Mouse (Mus musculus) ES-E14 (cell line): ENCODE measurements at regions not wholly inside any gene's neighbourhood (a gene's known extent, or its start where the extent isn't known, plus 50 kb on each side); places are given as distances from the start of the nearest gene placed in this dataset.

Experiments used
- DNase-seq: peaks from one replicate; pipeline ENCODE4 v3.0.0-alpha.2; 2013; ENCODE audit warnings: low read depth, low spot score
- H3K27ac ChIP-seq: 2 replicates; pipeline ENCODE4 v1.5.1; 2012; ENCODE audit warnings: low read depth, mild to moderate bottlenecking, low read length, moderate library complexity, mixed read lengths; ENCODE audit not compliant: poor library complexity, insufficient read depth, severe bottlenecking
- H3K36me3 ChIP-seq: 2 replicates; pipeline ENCODE4 v1.6.1; 2012; ENCODE audit warnings: mild to moderate bottlenecking, low read length, moderate library complexity, mixed read lengths; ENCODE audit not compliant: control insufficient read depth, poor library complexity, insufficient read depth, severe bottlenecking
- H3K4me1 ChIP-seq, 2 experiments: fragments of 150-350 bp in 1 of 2; sonication (generic) in 1 of 2; 2 replicates each; pipeline ENCODE4 v1.6.1; 2012; ENCODE audit warnings: low read length in 2 of 2, mild to moderate bottlenecking in 1 of 2, mixed read lengths in 1 of 2; ENCODE audit not compliant: control insufficient read depth in 2 of 2, insufficient read depth in 2 of 2, poor library complexity in 1 of 2
- H3K4me3 ChIP-seq, 2 experiments: fragments of 150-350 bp in 1 of 2; sonication (generic) in 1 of 2; 2 replicates each; pipeline ENCODE4 v1.5.1; 2012; ENCODE audit warnings: low read length in 2 of 2, low read depth in 1 of 2, mild to moderate bottlenecking in 1 of 2, mixed read lengths in 1 of 2; ENCODE audit not compliant: insufficient read depth in 1 of 2, poor library complexity in 1 of 2, severe bottlenecking in 1 of 2
- H3K9ac ChIP-seq: 2 replicates; pipeline ENCODE4 v1.6.1; 2012; ENCODE audit warnings: low read depth, mild to moderate bottlenecking, low read length, mixed read lengths; ENCODE audit not compliant: poor library complexity, insufficient read depth, severe bottlenecking
- H3K9me3 ChIP-seq: fragments of 150-350 bp; sonication (generic); 2 replicates; pipeline ENCODE4 v1.6.1; 2012; ENCODE audit warnings: low read depth, mild to moderate bottlenecking, low read length; ENCODE audit not compliant: control insufficient read depth, insufficient read depth
- CHD2 ChIP-seq: IDR thresholded peaks from 2 replicates; pipeline ENCODE4 v1.6.1; 2014; ENCODE audit warnings: mild to moderate bottlenecking, low read depth, low read length, inconsistent platforms
- HCFC1 ChIP-seq: IDR thresholded peaks from 2 replicates; pipeline ENCODE4 v1.6.1; 2012; ENCODE audit warnings: low read length, inconsistent platforms, borderline replicate concordance; ENCODE audit not compliant: insufficient read depth
- MAFK ChIP-seq: IDR thresholded peaks from 2 replicates; pipeline ENCODE4 v1.6.1; 2014; ENCODE audit warnings: mild to moderate bottlenecking, low read depth, low read length, inconsistent platforms; ENCODE audit not compliant: insufficient read depth
- ZC3H11A ChIP-seq: IDR thresholded peaks from 2 replicates; pipeline ENCODE4 v1.6.1; 2012; ENCODE audit warnings: low read depth, mild to moderate bottlenecking, inconsistent platforms, low read length, borderline replicate concordance
- ZNF384 ChIP-seq: IDR thresholded peaks from 2 replicates; pipeline ENCODE4 v1.6.1; 2012; ENCODE audit warnings: low read depth, low read length, inconsistent platforms
- in situ Hi-C, 2 experiments: fragments of 600-800 bp; cut with MboI; formaldehyde crosslinking; loops; one replicate each; pipeline ENCODE4 v1.15.1; 2025; ENCODE audit warnings: low sequenced_read_pairs in 2 of 2, inconsistent platforms in 1 of 2; ENCODE audit not compliant: unreplicated experiment in 2 of 2

- H3K27ac ChIP-seq, result no peak overlapping the region
- TF ChIP-seq ZC3H11A (no peak), HCFC1 (no peak), ZNF384 (no peak), CHD2 (no peak), MAFK (no peak)
- in situ Hi-C loops, result no loop called here
- no peak overlapping the region for H3K9ac ChIP-seq
- no peaks in the 10 kb centered on the region for H3K9me3 ChIP-seq
- no peak for DNase-seq
- no peak overlapping the region for H3K4me3 ChIP-seq
- no peaks in the 10 kb centered on the region for H3K36me3 ChIP-seq
- H3K4me1 ChIP-seq, result no peaks in the 10 kb centered on the region
These were observed 182.6 kb upstream of the Cd180 start for GRCm38 (mm10) chr13:102510733-102511279.

DNA sequence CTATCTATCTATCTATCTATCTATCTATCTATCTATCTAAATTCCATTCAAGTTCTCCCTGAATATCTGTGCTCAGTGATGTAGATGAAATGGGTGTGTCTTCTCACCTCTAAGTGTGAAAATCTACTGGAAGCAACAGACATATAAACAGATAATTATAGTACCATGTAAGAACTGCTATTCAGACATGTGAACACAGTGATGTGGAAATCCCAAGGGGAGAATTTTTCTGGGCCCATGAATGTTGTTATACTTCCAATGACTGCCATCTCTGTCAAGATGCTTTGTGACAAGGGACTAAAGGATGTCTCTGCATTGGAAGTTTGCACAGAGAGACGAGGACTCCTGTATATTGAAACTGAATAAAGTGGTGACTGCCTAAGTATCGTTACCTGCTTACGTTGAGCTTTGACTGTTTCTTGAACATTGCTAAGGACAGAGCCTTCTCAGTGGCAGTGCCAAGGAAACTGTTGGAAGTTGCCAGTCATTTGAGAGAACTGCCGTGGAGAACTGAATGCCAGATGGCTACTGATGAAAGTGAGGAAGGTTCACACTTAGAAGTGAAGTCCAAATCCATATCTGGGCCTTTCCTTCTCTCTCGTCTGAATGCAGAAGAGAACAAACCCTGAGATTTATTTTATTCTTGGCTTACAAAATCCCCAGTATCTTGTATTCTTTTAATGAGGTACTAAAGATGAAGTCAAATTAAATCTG, 175.0 kb upstream of the Cd180 start:
- Histone ChIP-seq H3K27ac (no peak overlapping the region), H3K4me1 (no peaks in the 10 kb centered on the region), H3K9me3 (no peaks in the 10 kb centered on the region), H3K4me3 (no peak overlapping the region), H3K9ac (no peak overlapping the region), H3K36me3 (no peaks in the 10 kb centered on the region)
- in situ Hi-C loops, result no loop called here
- TF ChIP-seq ZNF384 (no peak), CHD2 (no peak)
- DNase-seq, result no peak

DNA sequence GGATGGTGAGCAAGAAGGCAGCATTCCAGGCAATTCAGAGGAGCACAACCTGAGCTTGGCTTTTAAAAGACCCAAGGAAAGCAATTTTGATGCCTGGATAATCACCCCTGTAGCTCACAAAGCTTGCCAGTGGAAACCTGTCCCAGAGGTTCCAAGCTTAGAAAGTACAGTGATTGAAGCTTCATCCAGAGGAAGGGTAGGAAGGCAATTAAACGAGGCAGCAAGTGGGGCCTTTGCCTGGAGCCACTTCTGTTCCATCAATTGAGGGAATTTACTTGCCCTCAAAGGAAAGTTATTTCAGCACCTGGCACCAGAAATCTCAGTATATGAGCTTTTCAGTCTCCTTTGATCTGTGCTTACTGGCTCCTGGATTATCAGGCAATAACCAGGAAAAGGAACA, 171.9 kb upstream of the Cd180 start:
- Histone ChIP-seq H3K27ac (no peak overlapping the region), H3K9ac (no peak overlapping the region), H3K4me3 (no peak overlapping the region), H3K36me3 (no peaks in the 10 kb centered on the region), H3K4me1 (no peaks in the 10 kb centered on the region), H3K9me3 (no peaks in the 10 kb centered on the region)
- TF ChIP-seq MAFK (no peak), ZNF384 (no peak), CHD2 (no peak), HCFC1 (no peak), ZC3H11A (no peak)
- DNase-seq, result no peak
- in situ Hi-C loops, result no loop called here

DNA sequence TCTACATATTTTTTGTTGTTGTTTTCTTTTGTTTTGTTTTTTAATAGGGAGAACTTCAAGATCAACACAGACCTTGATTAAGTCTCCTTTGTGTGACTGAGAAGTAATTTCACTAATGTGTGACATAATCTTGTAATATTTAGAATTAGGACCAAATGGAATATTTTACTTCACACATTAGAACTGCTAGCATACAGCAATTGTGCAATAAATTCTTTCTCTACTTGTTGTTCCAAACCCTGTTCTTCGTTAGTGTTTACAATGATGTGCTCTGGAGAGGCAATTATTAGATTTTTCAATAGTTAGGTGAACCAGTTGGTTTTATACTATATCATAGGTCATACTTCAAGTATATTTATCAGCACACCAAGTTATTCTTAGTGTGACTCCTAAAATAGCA, 171.3 kb upstream of the Cd180 start:
- no peak overlapping the region for H3K4me3 ChIP-seq
- no peaks in the 10 kb centered on the region for H3K36me3 ChIP-seq
- H3K27ac ChIP-seq, result no peak overlapping the region
- in situ Hi-C loops, result no loop called here
- H3K4me1 ChIP-seq, result no peaks in the 10 kb centered on the region
- TF ChIP-seq MAFK (no peak), CHD2 (no peak), ZNF384 (no peak), HCFC1 (no peak), ZC3H11A (no peak)
- DNase-seq, result no peak
- H3K9me3 ChIP-seq, result no peaks in the 10 kb centered on the region
- no peak overlapping the region for H3K9ac ChIP-seq

DNA sequence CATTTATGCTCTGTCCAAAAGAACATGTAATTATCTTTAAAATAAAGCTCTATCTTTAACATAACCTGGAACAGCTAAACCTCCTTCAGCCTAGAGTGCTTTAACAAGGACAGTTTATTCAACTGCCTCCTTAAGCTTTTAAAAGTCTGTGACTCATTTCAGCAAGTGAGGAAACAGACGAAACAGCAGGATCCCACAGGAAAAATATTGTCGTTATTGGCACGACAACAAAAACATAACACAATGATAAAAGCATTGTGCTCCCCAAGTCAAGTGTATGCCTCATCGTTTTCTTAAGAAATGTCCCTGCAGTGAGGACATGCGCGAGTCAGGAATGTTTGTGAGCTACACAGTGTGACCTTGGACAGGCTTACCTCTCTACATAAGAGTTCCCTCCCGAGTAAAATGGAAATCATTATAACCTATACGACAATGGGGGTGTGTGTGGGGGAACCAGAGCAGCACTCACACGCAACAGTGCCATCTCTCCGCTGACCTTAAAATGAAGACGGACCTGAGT, 166.7 kb upstream of the Cd180 start:
- no peaks in the 10 kb centered on the region for H3K4me1 ChIP-seq
- DNase-seq, result no peak
- TF ChIP-seq ZC3H11A (no peak), ZNF384 (no peak), HCFC1 (no peak), MAFK (no peak), CHD2 (no peak)
- in situ Hi-C loops, result no loop called here
- H3K27ac ChIP-seq, result no peak overlapping the region
- H3K4me3 ChIP-seq, result no peak overlapping the region
- H3K36me3 ChIP-seq, result no peaks in the 10 kb centered on the region
- no peak overlapping the region for H3K9ac ChIP-seq
- no peaks in the 10 kb centered on the region for H3K9me3 ChIP-seq
